Mouse (Mus musculus) small intestine, adult 2 months (tissue): Measurements from ENCODE around the gene Tbc1d14.

Experiments used
- CTCF ChIP-seq: fragments of 200-500 bp; IDR thresholded peaks from 2 replicates; pipeline ENCODE4 v1.5.1; 2012; ENCODE audit warnings: low read depth, mild to moderate bottlenecking, control low read depth, inconsistent platforms, low read length, moderate library complexity, mixed read lengths; ENCODE audit not compliant: insufficient replicate concordance, insufficient read length; ENCODE audit errors: extremely low read depth
- POLR2A ChIP-seq: fragments of 200-500 bp; IDR thresholded peaks from 2 replicates; pipeline ENCODE4 v1.6.1; 2012; ENCODE audit warnings: low read depth, mild to moderate bottlenecking, control low read depth, inconsistent platforms, low read length, moderate library complexity

DNA sequence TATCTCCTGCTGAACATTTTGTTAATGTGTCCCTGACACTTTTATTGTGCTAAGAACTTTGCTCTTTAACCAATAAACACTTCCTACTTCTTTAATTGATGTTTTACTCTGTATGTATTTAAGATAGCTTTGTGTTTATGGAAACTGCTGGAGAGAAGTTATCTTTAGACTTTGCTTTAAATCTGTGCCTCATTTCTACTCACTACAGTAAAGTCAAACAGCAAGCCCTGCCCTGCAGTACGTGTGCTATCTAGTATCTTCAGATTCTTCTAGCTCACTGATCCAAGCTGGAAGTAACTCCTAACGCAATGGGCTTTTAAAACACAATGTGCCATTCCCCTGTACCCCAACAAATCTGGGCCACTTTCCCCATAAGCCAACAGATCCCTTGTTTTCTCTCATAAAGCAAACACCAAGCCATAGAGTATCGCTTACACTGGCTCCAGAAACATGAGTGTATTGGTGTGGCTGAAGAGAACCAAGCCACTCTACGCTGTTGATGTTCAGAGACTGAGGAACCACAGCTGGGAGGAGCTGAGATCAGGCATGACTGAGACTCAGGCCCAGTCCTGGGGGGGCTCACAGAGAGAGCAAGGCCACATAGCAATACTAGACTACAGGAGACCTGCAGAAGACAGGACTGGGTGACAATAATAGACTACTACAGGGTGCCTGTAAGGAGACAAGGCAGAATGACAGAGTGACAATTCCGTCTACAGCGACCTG is 33.4 kb downstream of the Tbc1d14 start:
- no peak for TF ChIP-seq CTCF
- no peak for TF ChIP-seq POLR2A
